Mouse (Mus musculus): ENCODE measurements around the gene Pth1r.

Gene Pth1r

GRCm38 (mm10) chr9:110682255-110682654, 64.7 kb downstream of the Pth1r start:
- DNase-seq (ENCODE audit: low spot score) = no peak

DNA sequence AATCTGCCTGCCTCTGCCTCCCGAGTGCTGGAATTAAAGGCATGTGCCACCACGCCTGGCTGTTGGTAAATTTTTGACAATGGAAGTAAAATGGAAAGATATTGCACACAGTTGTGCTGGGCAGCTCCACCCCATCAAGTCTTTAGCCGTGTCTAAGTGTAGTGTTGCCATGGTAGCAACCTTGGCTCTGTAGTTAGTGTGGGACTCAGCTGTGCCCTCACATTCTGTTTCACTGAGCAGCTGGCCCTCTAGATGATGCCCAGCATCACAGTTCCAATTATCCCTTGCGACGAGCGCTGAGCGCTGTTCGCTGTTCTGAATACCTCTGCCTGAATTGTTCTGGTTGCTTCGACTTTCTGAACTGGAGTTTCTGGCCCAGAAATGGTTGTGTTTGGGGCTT, 65.1 kb downstream of the Pth1r start:
- no peak for DNase-seq (ENCODE audit: low spot score)

DNA sequence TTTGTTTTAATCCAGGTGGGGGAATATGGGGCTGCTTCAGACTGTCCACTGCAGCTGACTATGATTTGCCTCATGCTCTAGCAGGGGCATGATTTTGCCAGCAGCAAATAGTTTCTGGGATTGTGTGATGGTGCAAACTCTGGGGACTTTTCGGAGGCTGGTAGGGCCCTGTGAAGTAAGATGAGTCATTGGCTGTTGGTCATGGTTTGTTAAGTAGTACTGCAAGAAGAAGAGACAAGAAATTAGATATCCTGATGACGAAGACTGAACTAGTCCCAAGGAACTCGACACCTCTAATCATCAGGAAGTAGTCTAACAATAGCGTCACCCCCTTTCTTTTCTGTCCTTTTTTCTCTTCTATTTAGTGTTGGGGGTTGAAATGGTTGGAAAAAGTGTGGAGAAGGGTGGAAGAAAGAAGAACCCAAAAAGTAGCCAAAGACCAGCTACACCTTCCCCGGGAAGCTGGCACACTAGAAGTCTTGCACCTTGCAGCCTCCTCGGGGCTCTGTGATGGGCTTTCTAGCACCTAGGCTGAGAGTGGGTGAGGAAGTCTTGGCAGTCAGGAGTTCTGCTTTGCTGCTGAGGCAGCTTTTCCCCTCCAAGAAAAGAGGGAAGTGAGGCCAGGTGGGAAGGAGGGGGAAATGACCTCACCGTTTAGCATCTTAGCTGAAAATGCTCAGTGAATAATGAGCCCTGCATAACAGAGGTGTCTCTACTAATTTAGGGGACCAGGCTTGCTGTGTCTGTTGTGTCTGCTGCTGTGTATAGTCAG, 66.0 kb downstream of the Pth1r start:
- no peak for DNase-seq (ENCODE audit: low spot score)

DNA sequence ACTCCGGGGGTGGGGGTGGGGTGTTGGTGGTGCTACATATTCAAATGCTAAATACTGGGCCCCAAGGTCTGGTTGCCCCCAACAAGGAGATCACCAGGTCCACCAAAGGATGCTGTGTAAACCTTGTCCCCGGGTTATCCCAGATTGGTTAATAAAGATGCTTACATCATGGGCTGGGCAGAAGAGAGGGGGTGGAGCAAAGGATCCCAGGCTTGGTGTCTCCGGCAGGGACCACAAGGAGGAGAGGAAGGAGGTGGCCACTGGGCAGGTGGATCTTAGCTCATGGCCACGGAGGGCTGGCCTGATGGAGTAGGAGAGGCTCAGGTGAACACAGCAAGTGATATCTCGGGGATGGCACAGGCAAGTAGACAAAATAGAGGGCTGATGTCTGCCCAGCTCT, 68.1 kb downstream of the Pth1r start:
- no peak for DNase-seq (ENCODE audit: low spot score)

DNA sequence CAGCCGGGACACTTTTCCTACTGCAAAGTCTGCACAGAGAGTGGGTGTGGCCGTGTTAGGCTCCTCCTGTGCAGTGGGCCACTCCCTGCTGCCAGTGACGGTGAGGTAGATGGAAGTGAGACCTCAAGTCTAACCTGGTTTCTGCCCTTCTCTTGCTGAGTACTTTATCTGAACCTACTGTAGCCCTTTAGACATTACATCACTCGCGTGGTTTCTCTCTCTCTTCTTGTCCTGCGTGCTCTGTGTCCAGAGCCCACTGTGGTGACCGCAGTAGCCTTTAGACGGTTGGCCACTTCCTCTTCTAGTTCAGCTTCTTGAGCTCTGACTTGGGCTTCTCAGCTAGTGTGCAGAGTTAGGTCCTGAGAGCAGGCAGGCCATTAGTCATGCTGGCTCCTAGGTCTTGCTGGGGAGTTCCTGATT, 70.4 kb downstream of the Pth1r start:
- no peak for DNase-seq (ENCODE audit: low spot score)

DNA sequence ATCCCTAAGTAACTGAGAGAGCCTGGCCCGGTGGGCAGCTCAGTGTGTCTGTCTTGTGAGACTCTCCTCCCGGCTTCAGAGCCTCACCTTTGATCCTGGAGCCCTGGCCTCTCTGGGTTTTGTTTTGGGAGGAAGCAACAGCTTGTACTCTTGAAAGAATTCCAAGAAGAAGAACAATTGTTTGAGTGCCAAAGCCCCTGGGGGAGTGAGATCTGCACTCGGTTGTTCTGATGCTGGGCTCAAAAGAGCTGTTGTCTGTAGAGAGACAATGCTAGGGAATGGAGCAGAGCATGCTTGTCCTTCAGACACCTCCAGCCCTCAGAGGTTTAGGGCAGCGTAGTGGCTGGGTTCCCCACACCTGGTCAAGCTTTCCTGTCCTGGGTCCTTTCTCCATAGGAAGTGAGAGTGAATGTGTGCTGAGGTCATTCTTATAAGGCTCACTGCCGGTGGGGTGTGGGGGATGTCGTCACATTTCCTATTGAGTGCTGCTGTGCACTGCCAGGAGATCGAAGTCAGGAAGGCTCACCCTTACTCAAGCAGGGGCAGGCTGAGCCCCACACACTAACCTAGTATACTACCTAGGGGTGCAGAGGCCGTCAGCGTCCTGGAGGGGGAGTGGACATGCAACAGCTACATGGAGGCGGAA, 73.7 kb downstream of the Pth1r start:
- DNase-seq (ENCODE audit: low spot score) = no peak

GRCm38 (mm10) chr9:110672462-110673106, 74.4 kb downstream of the Pth1r start:
- DNase-seq (ENCODE audit: low spot score) = no peak
